Mouse (Mus musculus) G1E (cell line): ENCODE results near the gene Rpl36-ps4. TPM values are rescaled to one million over a fixed set of nuclear protein-coding genes. Genes with fewer than 3 reads are reported as not detected.

Source experiments
- ATAC-seq: 2 replicates; pipeline ENCODE4 v1.8.0; 2016; ENCODE audit warnings: mild to moderate bottlenecking; ENCODE audit not compliant: insufficient number of reproducible peaks, poor library complexity, low FRiP score, severe bottlenecking; ENCODE audit errors: extremely low read depth
- DNase-seq: peaks from one replicate; pipeline ENCODE4 v3.0.0; 2012; ENCODE audit warnings: low spot score
- H3K27me3 ChIP-seq: 2 replicates; pipeline ENCODE4 v1.6.1; 2012; ENCODE audit warnings: mild to moderate bottlenecking, low read length, inconsistent platforms; ENCODE audit not compliant: insufficient read depth
- H3K36me3 ChIP-seq: replicated peaks from 2 replicates; pipeline ENCODE3; 2012; ENCODE audit warnings: mild to moderate bottlenecking, inconsistent platforms
- H3K4me1 ChIP-seq: 2 replicates; pipeline ENCODE4 v1.6.1; 2012; ENCODE audit warnings: low read depth, low read length, inconsistent platforms, mixed read lengths; ENCODE audit not compliant: insufficient read depth
- H3K4me3 ChIP-seq: 2 replicates; pipeline ENCODE4 v1.5.1; 2012; ENCODE audit warnings: low read depth, mild to moderate bottlenecking, inconsistent platforms, low read length, moderate library complexity, mixed read lengths
- H3K9me3 ChIP-seq: replicated peaks from 2 replicates; pipeline ENCODE4 v1.6.1; 2012; ENCODE audit warnings: inconsistent platforms
- CTCF ChIP-seq: IDR thresholded peaks from 2 replicates; pipeline ENCODE4 v1.5.1; 2012; ENCODE audit warnings: low read depth, low read length, inconsistent platforms, mixed read lengths
- GATA1 ChIP-seq: IDR thresholded peaks from 2 replicates; pipeline ENCODE4 v1.6.1; 2012; ENCODE audit warnings: borderline replicate concordance, low read length, inconsistent platforms, mixed read lengths
- GATA2 ChIP-seq: IDR thresholded peaks from 2 replicates; pipeline ENCODE4 v1.6.1; 2012; ENCODE audit warnings: low read depth, low read length, inconsistent platforms, borderline replicate concordance
- POLR2AphosphoS5 ChIP-seq: IDR thresholded peaks from 2 replicates; pipeline ENCODE4 v1.6.1; 2012; ENCODE audit warnings: low read depth, low read length, inconsistent platforms; ENCODE audit not compliant: insufficient replicate concordance
- TAL1 ChIP-seq: conservative IDR thresholded peaks from 2 replicates; pipeline ENCODE4 v1.6.1; 2012; ENCODE audit warnings: low read depth, low read length, inconsistent platforms, mixed read lengths
- polyA plus RNA-seq: library from polyadenylated mRNA; stranded (reverse); fragments of >175 nt; gene quantifications from 2 replicates; pipeline ENCODE4 v1.2.3, GENCODE M21; 2012
- total RNA-seq, 2 experiments: library from RNA; stranded (forward) in 1 of 2; stranded (reverse) in 1 of 2; fragments of 200-1000 nt in 1 of 2; fragments of >200 nt in 1 of 2; fragmentation: Nextera tagmentation in 1 of 2; gene quantifications; 2 replicates each; pipeline ENCODE4 v1.2.3; 2014 to 2017

The Rpl36-ps4 gene
- total and polyA plus RNA-seq, 3 experiments = not detected

DNA sequence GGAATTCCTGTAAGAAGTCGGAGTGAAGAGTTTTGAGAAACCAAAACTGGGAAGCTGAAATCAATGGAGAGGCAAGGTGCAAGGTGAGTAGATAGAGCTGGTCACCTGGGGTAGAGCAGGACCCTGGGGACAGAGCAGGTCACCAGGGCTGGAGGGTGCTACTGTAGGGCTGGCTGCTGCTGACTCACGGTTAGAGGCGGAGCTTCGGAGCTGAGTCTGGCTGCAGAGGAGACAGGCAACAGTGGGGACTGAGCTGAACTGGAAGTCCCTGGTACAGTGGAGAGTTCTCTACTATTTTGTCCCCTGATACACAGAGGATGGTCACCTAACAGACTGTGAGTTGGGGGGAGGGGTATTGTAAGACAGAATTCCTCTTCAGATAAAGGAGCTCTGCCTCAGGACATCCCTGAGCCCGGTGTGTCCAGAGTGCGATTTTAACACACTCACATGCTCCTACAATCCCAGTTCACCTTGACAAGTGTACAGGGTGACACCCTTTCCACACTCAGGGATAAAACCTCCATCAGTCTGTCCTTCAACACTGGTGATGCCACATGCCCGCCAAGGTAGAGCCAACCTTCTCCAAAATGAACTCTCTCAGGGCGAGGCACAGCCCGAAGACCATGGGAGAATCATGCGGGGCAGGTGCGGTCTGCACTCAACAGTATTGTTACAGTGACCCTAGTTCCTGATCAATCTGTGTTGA lies 44.3 kb upstream of the Rpl36-ps4 start:
- ATAC-seq (no peak), DNase-seq (no peak)
- H3K9me3 ChIP-seq = peaks cover 4% of the 10 kb centered on the region; the same call in 1 of the 2 replicates
- TF ChIP-seq TAL1 (no peak), POLR2AphosphoS5 (no peak), GATA1 (no peak), GATA2 (no peak), CTCF (no peak)
- no peaks in the 10 kb centered on the region for H3K27me3 ChIP-seq
- H3K4me1 ChIP-seq = no peaks in the 10 kb centered on the region
- no peak overlapping the region for H3K4me3 ChIP-seq
- H3K36me3 ChIP-seq = no peaks in the 10 kb centered on the region

DNA sequence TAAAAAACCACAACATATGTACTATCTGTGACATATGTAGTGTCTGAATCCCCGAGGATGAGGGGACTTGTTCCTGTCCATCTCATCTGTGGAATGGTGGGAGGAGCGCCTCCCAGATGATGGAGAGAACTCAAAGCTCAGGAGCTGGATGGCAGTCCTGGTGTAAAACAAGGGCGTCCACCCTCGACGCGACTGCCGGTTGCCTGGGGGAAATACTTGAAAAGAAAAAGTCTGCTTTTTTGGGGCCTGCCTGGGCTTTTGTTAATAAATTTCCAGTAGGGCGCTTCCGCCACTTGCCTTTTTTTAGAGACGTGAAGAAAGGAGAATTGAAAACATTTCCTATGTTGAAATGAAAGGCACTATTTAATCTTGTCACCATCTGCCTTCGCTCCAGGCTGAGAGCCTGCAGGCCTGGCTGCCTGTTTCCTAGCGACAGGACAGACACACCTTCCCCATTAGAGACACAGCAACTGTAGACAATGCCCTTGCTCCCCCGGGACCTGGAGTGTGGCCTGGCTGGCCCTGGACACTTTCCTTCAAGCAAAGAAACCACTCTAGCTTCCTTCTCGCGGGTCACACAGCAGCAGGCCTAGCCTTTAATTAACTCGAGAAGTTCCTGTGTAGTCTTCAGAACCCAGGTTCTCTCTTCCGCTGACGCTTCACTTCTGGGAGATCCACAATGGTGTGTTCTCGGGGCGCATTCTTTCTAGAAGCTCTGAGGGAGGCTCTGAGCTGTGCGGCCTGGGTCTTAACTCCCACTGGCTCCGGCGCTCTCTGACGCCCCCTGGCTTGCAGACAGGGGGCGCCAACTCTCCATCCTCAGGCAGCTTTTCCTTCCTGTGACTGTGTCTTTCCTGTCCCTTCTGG lies 43.3 kb upstream of the Rpl36-ps4 start:
- H3K36me3 ChIP-seq = no peaks in the 10 kb centered on the region
- no peak overlapping the region for H3K4me3 ChIP-seq
- peaks cover 4% of the 10 kb centered on the region; the same call in 1 of the 2 replicates for H3K9me3 ChIP-seq
- no peak for ATAC-seq
- no peaks in the 10 kb centered on the region for H3K27me3 ChIP-seq
- no peaks in the 10 kb centered on the region for H3K4me1 ChIP-seq
- TF ChIP-seq CTCF (no peak), GATA1 (no peak), GATA2 (no peak), POLR2AphosphoS5 (no peak), TAL1 (no peak)
- no peak for DNase-seq

DNA sequence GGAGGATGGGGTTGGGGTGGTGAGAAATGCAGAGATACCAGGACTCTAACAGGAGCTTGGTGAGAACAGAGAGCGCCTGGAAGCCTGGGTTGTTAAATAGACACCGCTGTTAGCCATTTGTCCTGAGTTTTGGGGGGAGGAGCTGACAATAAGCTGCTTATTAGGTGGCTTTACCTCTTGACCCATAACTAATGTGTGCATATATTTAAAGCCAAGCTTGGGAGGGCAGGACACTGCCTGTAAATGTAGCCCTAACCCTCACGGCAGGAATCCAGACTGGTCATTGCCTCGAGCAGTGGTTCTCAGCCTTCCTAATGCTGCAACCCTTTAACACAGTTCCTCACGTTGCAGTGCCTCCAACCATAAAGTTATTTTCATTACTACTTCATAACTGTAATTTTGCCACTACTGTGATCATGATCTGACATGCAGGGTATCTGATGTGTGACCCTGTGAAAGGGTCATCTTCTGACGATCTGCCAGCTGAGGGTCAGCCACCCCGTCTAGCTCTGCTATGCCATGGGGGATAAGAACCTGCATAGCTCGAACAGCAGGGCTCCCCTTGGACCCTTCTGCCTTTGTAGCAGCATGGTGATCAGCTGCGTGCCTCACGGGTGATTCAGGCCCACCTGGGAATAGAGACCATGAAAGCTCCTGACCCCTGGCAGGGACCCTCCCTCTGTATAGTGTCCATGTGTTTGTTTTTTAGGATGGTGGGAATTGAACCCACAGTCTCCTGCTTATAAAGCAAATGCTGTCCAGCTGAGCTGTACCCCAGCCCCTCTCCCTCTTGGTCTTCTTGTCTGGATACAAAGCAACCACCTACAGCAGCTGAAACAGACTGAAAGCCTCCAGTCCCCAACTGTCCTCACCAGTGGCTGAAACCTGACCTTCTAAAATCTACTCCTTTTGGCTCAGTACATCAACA lies 42.0 kb upstream of the Rpl36-ps4 start:
- Histone ChIP-seq H3K4me1 (no peaks in the 10 kb centered on the region), H3K27me3 (no peaks in the 10 kb centered on the region), H3K4me3 (no peak overlapping the region), H3K36me3 (no peaks in the 10 kb centered on the region), H3K9me3 (no peaks in the 10 kb centered on the region)
- ATAC-seq = no peak
- no peak for TF ChIP-seq GATA1
- no peak for TF ChIP-seq GATA2
- DNase-seq = no peak

DNA sequence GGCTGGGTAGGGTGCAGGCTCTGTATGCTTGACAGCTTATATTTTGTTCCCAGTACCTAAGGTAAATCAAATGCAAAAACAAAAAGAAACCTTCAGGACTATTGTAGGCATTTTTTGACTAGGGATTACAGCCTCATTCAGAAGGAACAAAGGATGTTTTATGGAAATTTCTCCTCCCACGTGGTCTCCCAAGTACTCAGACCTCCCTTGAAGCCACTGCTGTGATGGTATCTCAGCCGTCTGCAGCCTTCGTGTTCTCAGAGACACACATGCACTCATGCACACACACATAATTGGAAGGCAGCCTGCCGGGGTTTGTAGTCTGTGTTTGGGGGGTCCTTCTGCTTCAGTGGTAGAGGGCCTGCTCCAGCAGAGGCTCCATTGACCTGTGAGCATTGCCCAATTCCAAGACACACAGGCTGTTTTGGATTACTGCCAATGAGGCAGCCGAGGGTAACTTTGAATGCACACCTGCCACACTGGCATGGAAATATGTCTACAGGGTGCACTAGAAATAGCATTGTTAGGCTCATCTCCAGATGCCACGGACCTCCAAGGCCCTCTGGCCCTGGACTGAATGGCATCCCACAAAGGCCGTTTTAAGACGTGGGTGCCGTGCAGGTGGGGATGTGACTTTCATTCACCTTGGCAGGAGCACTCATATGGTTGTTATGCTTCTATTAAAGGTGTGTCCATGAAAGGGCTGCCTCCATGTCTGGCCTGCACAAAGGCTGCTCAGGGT lies 41.1 kb upstream of the Rpl36-ps4 start:
- TF ChIP-seq POLR2AphosphoS5 (no peak), TAL1 (no peak), CTCF (no peak)
- DNase-seq (no peak), ATAC-seq (no peak)
- Histone ChIP-seq H3K4me3 (no peak overlapping the region), H3K4me1 (no peaks in the 10 kb centered on the region), H3K27me3 (no peaks in the 10 kb centered on the region), H3K9me3 (no peaks in the 10 kb centered on the region), H3K36me3 (no peaks in the 10 kb centered on the region)

DNA sequence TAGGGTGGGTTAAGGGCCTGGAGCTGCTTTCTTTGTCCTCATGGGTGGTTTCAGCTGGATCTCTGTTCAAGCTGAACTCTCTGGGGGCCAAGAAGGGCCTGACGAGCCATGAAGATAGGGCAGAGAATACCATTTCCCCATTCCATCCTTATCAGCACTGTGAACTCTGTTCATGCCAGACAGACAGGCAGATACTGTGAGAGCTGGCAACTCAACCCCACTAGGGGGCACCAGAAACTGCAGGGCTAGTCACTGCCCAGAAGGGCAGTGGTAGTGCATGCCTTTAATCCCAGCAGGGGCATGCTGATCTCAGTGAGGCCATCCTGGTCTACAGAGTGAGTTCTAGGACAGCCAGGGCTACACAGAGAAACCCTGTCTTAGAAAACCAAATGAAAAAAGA lies 38.2 kb upstream of the Rpl36-ps4 start:
- ATAC-seq = peak; percentile 73
- no peak overlapping the region for H3K4me3 ChIP-seq
- peak; percentile 15 for DNase-seq
- no peaks in the 10 kb centered on the region for H3K36me3 ChIP-seq
- no peaks in the 10 kb centered on the region for H3K4me1 ChIP-seq
- TF ChIP-seq CTCF (0 out of 2 replicates have a peak, but pooled peaks have one; percentile 32), GATA2 (no peak), TAL1 (no peak)
- no peaks in the 10 kb centered on the region for H3K27me3 ChIP-seq
- H3K9me3 ChIP-seq = no peaks in the 10 kb centered on the region

DNA sequence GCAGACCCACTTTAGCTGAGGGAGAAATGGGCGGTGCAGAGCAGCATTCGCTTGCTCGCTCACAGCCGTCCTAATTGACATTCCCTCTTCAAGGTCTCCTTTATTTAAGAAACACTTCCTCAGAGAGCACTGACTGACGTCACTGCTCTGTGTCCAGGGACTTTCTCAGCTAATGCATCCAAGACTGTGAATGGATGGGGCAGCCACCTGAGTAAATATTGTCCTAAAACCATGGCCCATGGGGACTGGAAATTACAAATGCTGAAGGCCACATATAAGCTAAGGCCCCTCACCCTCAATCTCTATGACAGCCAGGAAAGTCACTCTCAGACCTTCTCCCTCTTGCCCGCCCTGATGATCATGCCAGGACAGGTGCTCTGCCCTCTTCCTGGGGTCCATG lies 23.6 kb upstream of the Rpl36-ps4 start:
- Histone ChIP-seq H3K27me3 (no peaks in the 10 kb centered on the region), H3K36me3 (no peaks in the 10 kb centered on the region), H3K4me1 (no peaks in the 10 kb centered on the region), H3K9me3 (peaks cover 13% of the 10 kb centered on the region), H3K4me3 (no peak overlapping the region)
- DNase-seq (no peak), ATAC-seq (no peak)
- TF ChIP-seq GATA2 (no peak), GATA1 (no peak), CTCF (no peak), TAL1 (no peak), POLR2AphosphoS5 (no peak)
